9 mouse cellular contexts compared by ENCODE assay signal in the genomic region with DNA sequence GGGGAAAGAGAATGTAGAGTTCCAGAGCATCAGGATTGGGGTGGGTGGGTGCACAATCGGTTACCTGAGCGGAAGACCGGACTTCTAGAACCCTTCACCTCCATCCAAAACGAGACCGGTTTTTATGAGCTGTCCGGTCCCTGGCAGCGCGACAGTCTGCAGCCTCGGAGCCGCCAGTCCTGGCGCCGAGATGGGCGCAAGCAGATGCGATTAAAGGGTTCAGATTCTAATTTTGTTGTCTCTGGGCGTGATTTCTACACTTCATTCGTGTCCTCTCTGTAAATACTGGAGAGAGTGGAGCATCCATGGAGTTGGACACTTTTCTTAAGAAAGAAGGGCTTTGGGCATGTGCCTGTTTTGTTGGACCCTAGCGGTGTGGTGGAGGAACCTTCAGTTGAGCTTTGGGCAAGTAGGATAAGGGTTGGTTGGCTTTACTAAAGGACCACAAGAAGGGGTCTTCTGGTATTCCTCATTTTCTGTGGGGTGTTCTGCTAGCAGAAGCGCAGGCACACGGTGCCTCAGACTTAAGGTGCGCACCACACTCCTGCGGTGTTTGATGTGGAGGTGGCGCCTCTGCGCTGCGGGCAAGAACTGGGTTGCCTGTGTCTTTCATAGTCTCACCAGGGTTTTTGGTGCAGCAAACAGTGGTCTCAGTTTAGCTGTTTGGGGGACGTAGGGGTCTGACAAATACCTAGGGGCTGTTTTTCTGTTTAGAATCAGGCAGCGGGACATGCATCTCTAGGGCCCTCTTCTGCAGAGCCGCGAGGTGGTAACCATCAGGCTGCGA. TPM values are rescaled to one million over a fixed set of nuclear protein-coding genes. Genes with fewer than 3 reads are reported as not detected.
DNase-seq lines count a peak whose midpoint lies in the region; ATAC-seq and TF ChIP-seq lines count a peak whose summit lies in the region.
"Had no signal": no experiment of that assay in that cellular context is flagged by ENCODE, and none has a peak within 500 bp of the region (broad histone marks: within the 10 kb centered on the region; RNA-seq: fewer than 3 reads in every experiment).

No protein-coding gene starts in this region.

- 0 out of 2 replicates have a peak overlapping the region, but pooled peaks have one; percentile 44 for H3K9ac ChIP-seq in heart, embryonic 11.5 days (ENCODE audit: low read depth, low read length)
- no peak overlapping the region for H3K9ac ChIP-seq in heart, adult 2 months (ENCODE audit: low read depth, low read length)
- peak overlapping the region; percentile 74 for H3K9ac ChIP-seq in forebrain, embryonic 13.5 days

- no peaks in the 10 kb centered on the region for H3K79me2 ChIP-seq in heart, adult 2 months (replicated peaks; ENCODE audit: control insufficient read depth, insufficient read depth, low read length)

- intact Hi-C loops in heart, adult 2 months (cut with DNase I) = no loop called here
- intact Hi-C loops in left cerebral cortex, postnatal 25 days (cut with DNase I) = loop anchor here (2.0 to 5.0 kb wide), 4 partner anchors 41 to 166 kb away; no protein-coding TSS in a partner anchor

- H3K4me1 ChIP-seq in heart, embryonic 11.5 days (ENCODE audit: control insufficient read depth, insufficient read depth, low read length) = peaks cover 2% of the 10 kb centered on the region; the same call in 1 of the 2 replicates
- no peaks in the 10 kb centered on the region for H3K4me1 ChIP-seq in heart, adult 2 months (ENCODE audit: control insufficient read depth, insufficient read depth, low read length)
- H3K4me1 ChIP-seq in forebrain, embryonic 13.5 days = peaks cover 22% of the 10 kb centered on the region

- no peak for DNase-seq in heart, adult 2 months
- peak; percentile 52 for DNase-seq in brain, embryonic 14.5 days (ENCODE audit: low read depth)
- DNase-seq in left cerebral cortex, postnatal 25 days (ENCODE audit: low spot score in 2 of 2) = peak; percentile 49 to 67
- DNase-seq in retina, embryonic 14.5 days (ENCODE audit: low spot score) = peak; percentile 33

- ATAC-seq in heart, embryonic 11.5 days (replicated peaks; ENCODE audit: insufficient number of reproducible peaks, low FRiP score, low TSS enrichment) = no peak
- ATAC-seq in forebrain, embryonic 13.5 days = peak; percentile 12; the same call in 1 of the 2 replicates
- ATAC-seq in monocyte, adult 5-6 weeks (replicated peaks; ENCODE audit: insufficient number of reproducible peaks, low FRiP score, low TSS enrichment, poor library complexity, severe bottlenecking) = no peak
- no peak for ATAC-seq in erythroblast, adult 5-6 weeks (replicated peaks; ENCODE audit: low FRiP score, poor library complexity, severe bottlenecking)

- TF ChIP-seq POLR2A in heart, adult 2 months (IDR thresholded peaks at IDR 0.05; ENCODE audit: insufficient read depth, low read depth, low read length) = no peak
- no peak for TF ChIP-seq POLR2A in brain, embryonic 14.5 days (IDR thresholded peaks at IDR 0.05; ENCODE audit: borderline replicate concordance, extremely low read depth, insufficient read depth, insufficient read length, poor library complexity, severe bottlenecking)

- peak overlapping the region; percentile 98 for H3K4me2 ChIP-seq in heart, embryonic 11.5 days
- H3K4me2 ChIP-seq in forebrain, embryonic 13.5 days = peak overlapping the region; percentile 97

- no peak for TF ChIP-seq CTCF in heart, adult 2 months (IDR thresholded peaks at IDR 0.05)
- peak; percentile 14; the same call in 1 of the 2 replicates for TF ChIP-seq CTCF in brain, embryonic 14.5 days (IDR thresholded peaks at IDR 0.05; ENCODE audit: borderline replicate concordance, extremely low read depth, insufficient read depth, insufficient read length)

- TF ChIP-seq EP300 in heart, adult 2 months (IDR thresholded peaks at IDR 0.05; ENCODE audit: insufficient read depth, low read depth, low read length) = no peak

- H3K9me3 ChIP-seq in heart, embryonic 11.5 days (replicated peaks; ENCODE audit: control insufficient read depth, low read length) = no peaks in the 10 kb centered on the region
- no peaks in the 10 kb centered on the region for H3K9me3 ChIP-seq in forebrain, embryonic 13.5 days (replicated peaks)

- no peak overlapping the region for H3K27ac ChIP-seq in heart, embryonic 11.5 days (ENCODE audit: low read depth, low read length)
- H3K27ac ChIP-seq in heart, adult 2 months = no peak overlapping the region
- no peak overlapping the region for H3K27ac ChIP-seq in forebrain, embryonic 13.5 days

- no peaks in the 10 kb centered on the region for H3K36me3 ChIP-seq in heart, embryonic 11.5 days (ENCODE audit: control insufficient read depth, insufficient read depth, low read length)
- no peaks in the 10 kb centered on the region for H3K36me3 ChIP-seq in heart, adult 2 months (ENCODE audit: control insufficient read depth, insufficient read depth, low read length)
- H3K36me3 ChIP-seq in forebrain, embryonic 13.5 days (ENCODE audit: poor library complexity, severe bottlenecking) = no peaks in the 10 kb centered on the region

- peaks cover 34% of the 10 kb centered on the region for H3K27me3 ChIP-seq in heart, embryonic 11.5 days (ENCODE audit: control insufficient read depth, insufficient read depth, low read length)
- H3K27me3 ChIP-seq in heart, adult 2 months (ENCODE audit: control insufficient read depth, insufficient read depth, low read length) = peaks cover 9% of the 10 kb centered on the region; the same call in 1 of the 2 replicates
- H3K27me3 ChIP-seq in forebrain, embryonic 13.5 days = peaks cover 45% of the 10 kb centered on the region

- WGBS in heart, embryonic 11.5 days (ENCODE audit: insufficient replicate concordance) = 1% methylated on average over 29 of the region's 29 CpGs
- 4% methylated on average over 29 of the region's 29 CpGs for WGBS in heart, adult 2 months
- under 1% methylated on average over 29 of the region's 29 CpGs for WGBS in forebrain, embryonic 13.5 days

- H3K4me3 ChIP-seq in heart, embryonic 11.5 days (ENCODE audit: low read depth, low read length) = peak overlapping the region; percentile 56
- no peak overlapping the region for H3K4me3 ChIP-seq in heart, adult 2 months
- H3K4me3 ChIP-seq in forebrain, embryonic 13.5 days = peak overlapping the region; percentile 65

RNA-seq across cellular contexts. Expression of a gene that starts 0.6 kb away (rescaled TPM):
- polyA plus RNA-seq in heart, embryonic 11.5 days (2014; fragmentation: Nextera tagmentation; extraction: Ambion mirVana) = not detected in 2 replicates
- not detected for total RNA-seq in heart, adult 2 months (2021)
- polyA plus RNA-seq in heart, adult 2 months (2012; rRNA removed) = not detected in 2 replicates
- polyA plus RNA-seq in brain, embryonic 14.5 days (2012; rRNA removed) = 0.22 and 0.53 TPM in 2 replicates
- 0.64 and 0.75 TPM in 2 replicates for polyA plus RNA-seq in forebrain, embryonic 13.5 days (2015; fragmentation: Nextera tagmentation; extraction: Ambion mirVana)
- total RNA-seq in left cerebral cortex, postnatal 25 days (2021) = 1 to 10 TPM; 1.6 to 3.6 TPM
- not detected in 3 replicates for total RNA-seq in monocyte, adult 5-6 weeks (2017)
- total RNA-seq in erythroblast, adult 5-6 weeks (2015; ENCODE audit: low replicate concordance) = not detected in 2 replicates
- not detected in 2 replicates for total RNA-seq in erythroblast, adult 5-6 weeks (2017; ENCODE audit: low replicate concordance)
- polyA plus RNA-seq: spleen, adult 2 months had no signal

RNA-seq across cellular contexts. Expression of a gene that starts 2.6 kb away (rescaled TPM):
- polyA plus RNA-seq in heart, embryonic 11.5 days (2014; fragmentation: Nextera tagmentation; extraction: Ambion mirVana) = 3.4 and 3.8 TPM in 2 replicates
- total RNA-seq in heart, adult 2 months (2021) = under 1 TPM in 1 of 2 experiments, not detected in 1; 0.25 TPM
- 0.39 and 0.61 TPM in 2 replicates for polyA plus RNA-seq in heart, adult 2 months (2012; rRNA removed)
- 11.8 and 17.3 TPM in 2 replicates for polyA plus RNA-seq in brain, embryonic 14.5 days (2012; rRNA removed)
- 8.2 and 9.8 TPM in 2 replicates for polyA plus RNA-seq in forebrain, embryonic 13.5 days (2015; fragmentation: Nextera tagmentation; extraction: Ambion mirVana)
- 10 to 100 TPM; 59.0 to 74.8 TPM for total RNA-seq in left cerebral cortex, postnatal 25 days (2021)
- total RNA-seq in monocyte, adult 5-6 weeks (2017) = not detected in 3 replicates
- total RNA-seq in erythroblast, adult 5-6 weeks (2015; ENCODE audit: low replicate concordance) = not detected in 2 replicates
- total RNA-seq in erythroblast, adult 5-6 weeks (2017; ENCODE audit: low replicate concordance) = not detected in 2 replicates
- polyA plus RNA-seq: spleen, adult 2 months had no signal

Comparison
In these comparisons a context has a peak if more than half of its experiments do, and no peak if none do; other contexts are left out.
1. DNase-seq: peak in brain, embryonic 14.5 days (single experiment), left cerebral cortex, postnatal 25 days (2 of 2) and retina, embryonic 14.5 days (single experiment); none in heart, adult 2 months (0 of 2).
2. RNA of a gene that starts 2.6 kb away (total RNA-seq): 59.0 to 74.8 TPM in left cerebral cortex, postnatal 25 days; 0.25 TPM in heart, adult 2 months, not detected in monocyte, adult 5-6 weeks and not detected in erythroblast, adult 5-6 weeks; every median in the first group is over 10 times any median in the second.